Mouse (Mus musculus) small intestine, adult 2 months (tissue): Measurements from ENCODE around the gene Fnip1.

Experiments used
- CTCF ChIP-seq: fragments of 200-500 bp; IDR thresholded peaks from 2 replicates; pipeline ENCODE4 v1.5.1; 2012; ENCODE audit warnings: low read depth, mild to moderate bottlenecking, control low read depth, inconsistent platforms, low read length, moderate library complexity, mixed read lengths; ENCODE audit not compliant: insufficient replicate concordance, insufficient read length; ENCODE audit errors: extremely low read depth
- POLR2A ChIP-seq: fragments of 200-500 bp; IDR thresholded peaks from 2 replicates; pipeline ENCODE4 v1.6.1; 2012; ENCODE audit warnings: low read depth, mild to moderate bottlenecking, control low read depth, inconsistent platforms, low read length, moderate library complexity

GRCm38 (mm10) chr11:54435797-54436196 lies 2.2 kb upstream of the Fnip1 start:
- TF ChIP-seq CTCF (no peak), POLR2A (no peak)
